Mouse (Mus musculus) bone marrow macrophage, adult 2 months (primary cell): ENCODE data around the gene Alpk3. TPM values are rescaled to one million over a fixed set of nuclear protein-coding genes. Genes with fewer than 3 reads are reported as not detected.

Source experiments
- H3K27ac ChIP-seq: 2 replicates; pipeline ENCODE4 v1.5.1; 2012; ENCODE audit warnings: low read depth, low read length; ENCODE audit not compliant: insufficient read depth
- H3K4me1 ChIP-seq: 2 replicates; pipeline ENCODE4 v1.6.1; 2012; ENCODE audit warnings: low read length; ENCODE audit not compliant: control insufficient read depth, insufficient read depth
- H3K4me3 ChIP-seq: 2 replicates; pipeline ENCODE4 v1.5.1; 2012; ENCODE audit warnings: mild to moderate bottlenecking, low read length, moderate library complexity; ENCODE audit not compliant: insufficient read depth
- CTCF ChIP-seq: IDR thresholded peaks from 2 replicates; pipeline ENCODE4 v1.5.1; 2012; ENCODE audit warnings: low read depth, mild to moderate bottlenecking, low read length, moderate library complexity
- POLR2A ChIP-seq: IDR thresholded peaks from 2 replicates; pipeline ENCODE4 v1.6.1; 2012; ENCODE audit warnings: mild to moderate bottlenecking, low read depth, low read length, borderline replicate concordance
- polyA plus RNA-seq: library from polyadenylated mRNA; stranded (reverse); fragments of >200 nt; gene quantifications from 2 replicates; pipeline ENCODE4 v1.2.4, GENCODE M21; 2012; ENCODE audit not compliant: missing spikeins, insufficient read depth, insufficient read length

Gene Alpk3
- polyA plus RNA-seq, 1 experiment: not detected

GRCm38 (mm10) chr7:81100341-81100740, 42.9 kb downstream of the Alpk3 start:
- H3K27ac ChIP-seq: no peak overlapping the region
- no peaks in the 10 kb centered on the region for H3K4me1 ChIP-seq
- TF ChIP-seq CTCF (no peak), POLR2A (no peak)
- no peak overlapping the region for H3K4me3 ChIP-seq

DNA sequence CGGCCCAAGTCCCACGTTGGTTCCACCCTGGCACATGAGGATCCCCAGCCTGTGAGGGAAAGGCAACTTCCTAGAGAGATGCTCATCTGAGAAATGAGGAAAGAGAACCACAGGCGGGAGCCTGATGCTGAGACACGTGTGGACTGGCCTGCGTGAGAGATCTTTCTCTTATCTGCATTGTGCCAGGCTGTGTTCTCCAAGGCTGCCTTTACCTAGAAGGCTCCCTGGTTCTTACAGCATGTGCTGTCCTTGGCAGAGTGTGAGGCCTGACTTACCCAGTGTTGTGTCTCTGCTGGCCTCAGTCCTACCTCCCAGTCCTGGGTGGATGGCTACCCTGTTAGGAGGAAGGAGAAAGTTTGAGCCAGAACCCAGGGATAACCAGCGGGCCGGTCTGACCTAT, 45.5 kb downstream of the Alpk3 start:
- H3K4me1 ChIP-seq: no peaks in the 10 kb centered on the region

GRCm38 (mm10) chr7:81105525-81105924, 48.1 kb downstream of the Alpk3 start:
- H3K4me3 ChIP-seq: no peak overlapping the region
- no peak overlapping the region for H3K27ac ChIP-seq
- H3K4me1 ChIP-seq: peaks cover 7% of the 10 kb centered on the region; the same call in 1 of the 2 replicates
- TF ChIP-seq CTCF (no peak), POLR2A (no peak)

More for the DNA sequence above, 45.5 kb downstream of the Alpk3 start:
- H3K4me3 ChIP-seq: no peak overlapping the region
- TF ChIP-seq POLR2A: no peak
- TF ChIP-seq CTCF: no peak
- no peak overlapping the region for H3K27ac ChIP-seq

DNA sequence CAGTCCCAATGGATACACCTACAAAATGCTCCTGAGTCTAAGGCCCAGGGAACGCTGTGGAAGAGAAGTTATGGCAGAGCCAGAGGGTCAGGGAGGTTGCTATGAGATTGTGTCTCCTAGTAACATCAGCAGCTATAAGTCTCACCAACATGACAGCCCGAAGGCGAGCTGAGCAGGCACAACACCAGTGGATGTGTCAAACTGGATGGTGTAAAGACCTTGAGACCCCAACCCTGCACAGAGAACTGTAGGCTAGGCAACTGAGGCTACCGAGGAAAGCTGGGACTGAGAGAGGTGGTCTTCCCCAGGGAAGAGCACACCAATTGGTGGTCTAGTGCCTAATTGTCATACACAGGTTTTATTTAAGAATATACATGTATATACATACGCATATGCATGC, 50.8 kb downstream of the Alpk3 start:
- Histone ChIP-seq H3K4me1 (peaks cover 7% of the 10 kb centered on the region; the same call in 1 of the 2 replicates), H3K27ac (no peak overlapping the region), H3K4me3 (no peak overlapping the region)
- TF ChIP-seq POLR2A (no peak), CTCF (no peak)

- peaks cover 7% of the 10 kb centered on the region; the same call in 1 of the 2 replicates for H3K4me1 ChIP-seq
- H3K4me3 ChIP-seq: no peak overlapping the region
- H3K27ac ChIP-seq: no peak overlapping the region
- TF ChIP-seq POLR2A (no peak), CTCF (no peak)
Measured at GRCm38 (mm10) chr7:81109717-81110651, 52.6 kb downstream of the Alpk3 start.

- Histone ChIP-seq H3K27ac (no peak overlapping the region), H3K4me1 (peaks cover 7% of the 10 kb centered on the region; the same call in 1 of the 2 replicates), H3K4me3 (no peak overlapping the region)
- TF ChIP-seq CTCF (no peak), POLR2A (no peak)
Measured at GRCm38 (mm10) chr7:81110791-81111190, 53.4 kb downstream of the Alpk3 start.

DNA sequence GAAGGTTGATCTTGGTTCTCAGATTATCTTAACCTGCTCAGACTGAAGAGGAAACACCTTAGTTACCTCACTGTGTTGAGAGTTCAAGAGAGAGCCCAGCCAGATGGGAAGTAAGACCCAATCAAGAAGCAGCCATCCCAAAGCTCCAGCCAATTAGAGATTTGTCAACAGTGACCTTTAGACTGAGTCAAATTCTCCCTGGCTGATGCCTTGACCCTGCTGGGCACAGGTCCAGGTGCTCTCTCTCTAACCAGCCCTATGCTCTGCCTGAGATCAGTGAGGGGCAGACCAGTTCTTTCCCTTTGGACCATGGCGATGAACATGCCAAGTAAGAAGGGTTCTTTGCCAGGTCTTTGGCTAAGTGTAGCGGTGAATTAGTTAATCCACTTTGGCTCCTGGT, 54.3 kb downstream of the Alpk3 start:
- Histone ChIP-seq H3K4me1 (peaks cover 7% of the 10 kb centered on the region; the same call in 1 of the 2 replicates), H3K27ac (no peak overlapping the region), H3K4me3 (no peak overlapping the region)
- no peak for TF ChIP-seq POLR2A
- no peak for TF ChIP-seq CTCF

- H3K4me3 ChIP-seq: no peak overlapping the region
- peaks cover 7% of the 10 kb centered on the region; the same call in 1 of the 2 replicates for H3K4me1 ChIP-seq
- TF ChIP-seq CTCF: no peak
- no peak for TF ChIP-seq POLR2A
- no peak overlapping the region for H3K27ac ChIP-seq
Measured at GRCm38 (mm10) chr7:81112686-81113360, 55.4 kb downstream of the Alpk3 start.

- Histone ChIP-seq H3K27ac (no peak within 1 kb of the TSS), H3K4me3 (no peak within 1 kb of the TSS), H3K4me1 (peaks cover 7% of the 10 kb centered on the region; the same call in 1 of the 2 replicates)
- TF ChIP-seq POLR2A: no peak
- no peak for TF ChIP-seq CTCF
Measured at GRCm38 (mm10) chr7:81114555-81114954, 57.2 kb downstream of the Alpk3 start, which contains the start of gene Slc28a1. Slc28a1 (plus strand) TSS chr7:81114799.
